Mouse (Mus musculus) urinary bladder, adult 18-20 months (tissue): ENCODE measurements at regions not wholly inside any gene's neighbourhood (a gene's known extent, or its start where the extent isn't known, plus 50 kb on each side); places are given as distances from the start of the nearest gene placed in this dataset.

Experiments
- DNase-seq, 2 experiments: peaks; one replicate each; pipeline ENCODE4 v3.0.0; 2022; ENCODE audit warnings: low spot score in 2 of 2, mixed read lengths in 2 of 2

DNA sequence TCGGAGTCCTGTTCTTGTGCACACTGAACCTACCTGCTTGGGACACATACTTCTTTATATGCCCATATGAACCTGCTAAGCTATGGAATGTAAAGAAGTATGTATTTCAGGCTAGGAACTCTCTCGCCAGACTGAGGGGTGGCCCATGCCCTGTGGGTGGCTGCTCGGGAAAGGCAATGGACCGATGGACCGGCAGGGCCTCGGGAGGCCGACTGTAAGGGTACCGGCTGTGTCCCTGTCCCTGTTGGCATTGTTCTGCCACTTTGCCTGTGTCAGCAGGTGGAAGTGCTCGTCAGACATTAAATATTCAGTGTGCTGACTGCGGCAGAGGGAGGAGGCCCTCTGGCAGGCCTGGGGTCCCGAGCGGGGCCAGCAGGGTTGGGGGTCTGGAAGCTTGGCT lies 54.5 kb upstream of the Gata5 start:
- DNase-seq, result no peak

DNA sequence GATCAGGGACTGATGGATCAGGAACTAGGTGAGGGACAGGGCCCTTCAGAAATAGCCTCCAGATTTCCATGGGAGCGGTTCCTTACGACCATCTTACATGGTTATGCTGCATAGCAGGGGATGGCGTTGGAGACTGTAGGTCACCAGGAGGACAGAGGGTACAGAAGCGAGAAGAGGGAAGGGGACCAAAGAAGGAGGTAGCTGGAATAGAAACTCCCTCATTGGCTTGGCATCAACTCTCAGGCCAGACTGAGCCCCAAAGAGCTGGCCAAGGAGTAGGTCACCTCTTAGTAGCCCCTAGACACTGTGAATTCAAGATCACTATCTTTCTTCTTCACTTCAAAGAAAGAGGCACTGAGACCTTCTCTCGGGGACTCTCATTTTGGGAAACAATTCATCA lies 53.6 kb upstream of the Gata5 start:
- DNase-seq, result no peak

DNA sequence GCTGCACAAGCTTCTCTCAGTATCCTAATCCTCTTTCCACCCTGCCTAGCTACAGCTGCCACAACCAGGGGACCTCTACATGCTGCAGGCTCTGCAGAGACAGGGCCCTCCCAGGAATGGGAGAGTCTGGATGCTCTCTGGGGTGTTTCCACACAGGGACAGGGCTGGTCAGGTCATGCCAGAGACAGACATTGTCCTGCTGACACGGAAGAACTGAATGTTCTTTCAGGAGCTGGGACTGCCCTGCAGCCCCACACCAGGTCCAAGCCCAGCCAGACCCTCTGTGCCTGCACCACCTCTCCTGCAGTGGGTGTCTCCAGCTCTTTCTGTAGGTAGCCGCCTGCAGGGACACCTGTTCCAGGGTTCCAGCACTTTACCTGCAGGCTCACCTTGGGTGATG lies 52.8 kb upstream of the Gata5 start:
- no peak for DNase-seq

DNA sequence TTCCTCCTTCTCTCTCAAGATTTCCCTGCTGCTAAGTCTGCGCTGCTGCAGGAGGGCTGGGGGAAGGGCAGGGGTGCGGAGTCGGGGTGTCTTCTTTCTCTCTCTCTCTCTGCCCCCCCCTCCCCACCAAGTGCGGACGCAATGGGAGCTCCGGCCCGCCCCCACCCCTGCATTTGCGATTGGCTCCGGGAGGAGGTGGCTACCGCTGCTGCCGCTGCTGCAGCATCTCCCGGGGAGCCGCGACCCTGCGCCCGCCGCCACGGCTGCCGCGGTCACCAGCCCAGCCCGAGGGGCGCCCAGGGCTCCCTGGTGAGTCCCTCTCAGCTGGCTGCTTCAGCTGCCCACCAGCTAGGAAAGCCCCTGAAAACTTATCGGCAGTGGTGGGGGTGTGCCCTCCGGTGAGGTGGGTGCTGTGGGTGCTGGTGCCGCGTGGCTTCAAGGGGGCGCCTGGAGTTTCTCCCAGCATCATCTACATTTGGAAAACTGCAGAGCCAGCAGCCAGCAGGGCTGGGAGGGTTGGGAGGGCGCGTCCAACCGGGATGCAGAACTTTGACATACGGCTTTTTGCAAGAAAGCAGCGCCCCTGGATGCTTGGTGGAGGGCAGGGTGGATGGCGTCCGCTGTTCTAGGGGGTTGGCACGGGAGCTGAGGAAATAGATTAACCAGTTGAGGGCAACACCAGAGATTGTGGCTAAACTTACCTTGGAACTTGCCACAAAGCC lies 51.6 kb upstream of the Gata5 start:
- no peak for DNase-seq

DNA sequence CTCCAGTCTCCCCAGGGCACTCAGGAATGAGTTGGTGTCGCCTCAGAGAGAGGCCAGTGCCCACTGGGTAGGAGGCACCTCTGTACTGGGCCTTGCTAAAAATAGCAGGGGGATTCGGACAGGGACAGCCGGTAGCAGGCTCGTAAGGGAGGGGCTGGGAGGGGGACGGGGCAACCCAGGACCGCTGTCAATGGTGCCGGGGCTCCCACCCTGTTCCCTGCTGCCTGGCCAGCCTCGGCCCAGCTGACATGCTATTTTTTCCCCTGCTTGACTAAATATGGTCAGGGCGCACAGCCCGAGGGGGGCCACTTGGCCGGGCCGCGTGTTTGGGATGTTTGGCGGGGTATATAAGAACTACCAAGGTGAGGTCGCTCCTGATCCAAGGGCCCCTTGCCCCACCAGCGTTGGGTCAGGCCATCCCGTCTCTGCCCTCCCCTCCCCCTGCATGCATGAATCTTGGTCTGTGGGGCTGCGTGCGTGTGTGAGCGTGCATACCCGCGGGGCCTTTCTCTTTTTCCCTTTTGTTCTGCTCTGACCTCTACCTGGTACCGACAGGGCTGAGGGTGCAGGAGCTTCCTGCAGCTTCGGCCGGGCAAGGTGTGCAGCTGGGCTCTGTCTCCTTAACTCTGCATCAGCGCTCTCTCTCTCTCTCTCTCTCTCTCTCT lies 50.9 kb upstream of the Gata5 start:
- peak; percentile 5 to 6 for DNase-seq
